Mouse (Mus musculus): ENCODE results near the gene Dyrk2. TPM values are rescaled to one million over a fixed set of nuclear protein-coding genes. Genes with fewer than 3 reads are reported as not detected.
A peak's percentile ranks its signal among the peaks of the same experiment; 100 is the strongest.

The Dyrk2 gene
- polyA plus RNA-seq, 1 experiment from 2014 or later, result 8.5 TPM

- WGBS, result 91% methylated on average over 16 of the region's 16 CpGs
- H3K9ac ChIP-seq (ENCODE audit: low read depth, low read length), result no peak overlapping the region
- peaks cover 8% of the 10 kb centered on the region; the same call in 1 of the 2 replicates for H3K36me3 ChIP-seq (ENCODE audit: insufficient read depth, low read length)
- ATAC-seq (replicated peaks; ENCODE audit: low FRiP score, low read depth) (no peak), DNase-seq (ENCODE audit: low spot score) (no peak)
- H3K4me2 ChIP-seq (ENCODE audit: low read length), result no peak overlapping the region
- H3K4me1 ChIP-seq (replicated peaks; ENCODE audit: insufficient read depth, low read length), result no peaks in the 10 kb centered on the region
- H3K27me3 ChIP-seq (ENCODE audit: insufficient read depth, low read length), result no peaks in the 10 kb centered on the region
- TF ChIP-seq CTCF (IDR thresholded peaks at IDR 0.05; ENCODE audit: low read depth), result no peak
- no peaks in the 10 kb centered on the region for H3K9me3 ChIP-seq (replicated peaks; ENCODE audit: low read length)
- H3K4me3 ChIP-seq (replicated peaks; ENCODE audit: low read depth, low read length), result no peak overlapping the region
- no peak overlapping the region for H3K27ac ChIP-seq
Observed at GRCm38 (mm10) chr10:118852554-118852953, 17.5 kb downstream of the Dyrk2 start.

GRCm38 (mm10) chr10:118848501-118848900, 21.5 kb downstream of the Dyrk2 start:
- no peak for TF ChIP-seq CTCF (IDR thresholded peaks at IDR 0.05; ENCODE audit: low read depth)
- Histone ChIP-seq H3K4me3 (replicated peaks; ENCODE audit: low read depth, low read length) (no peak overlapping the region), H3K4me2 (ENCODE audit: low read length) (no peak overlapping the region), H3K9ac (ENCODE audit: low read depth, low read length) (no peak overlapping the region), H3K9me3 (replicated peaks; ENCODE audit: low read length) (no peaks in the 10 kb centered on the region), H3K36me3 (ENCODE audit: insufficient read depth, low read length) (no peaks in the 10 kb centered on the region), H3K27me3 (ENCODE audit: insufficient read depth, low read length) (no peaks in the 10 kb centered on the region), H3K4me1 (replicated peaks; ENCODE audit: insufficient read depth, low read length) (no peaks in the 10 kb centered on the region; the same call in 1 of the 2 replicates), H3K27ac (no peak overlapping the region)
- 74% methylated on average over 4 of the region's 4 CpGs for WGBS
- ATAC-seq (replicated peaks; ENCODE audit: low FRiP score, low read depth) (no peak), DNase-seq (ENCODE audit: low spot score) (no peak)

DNA sequence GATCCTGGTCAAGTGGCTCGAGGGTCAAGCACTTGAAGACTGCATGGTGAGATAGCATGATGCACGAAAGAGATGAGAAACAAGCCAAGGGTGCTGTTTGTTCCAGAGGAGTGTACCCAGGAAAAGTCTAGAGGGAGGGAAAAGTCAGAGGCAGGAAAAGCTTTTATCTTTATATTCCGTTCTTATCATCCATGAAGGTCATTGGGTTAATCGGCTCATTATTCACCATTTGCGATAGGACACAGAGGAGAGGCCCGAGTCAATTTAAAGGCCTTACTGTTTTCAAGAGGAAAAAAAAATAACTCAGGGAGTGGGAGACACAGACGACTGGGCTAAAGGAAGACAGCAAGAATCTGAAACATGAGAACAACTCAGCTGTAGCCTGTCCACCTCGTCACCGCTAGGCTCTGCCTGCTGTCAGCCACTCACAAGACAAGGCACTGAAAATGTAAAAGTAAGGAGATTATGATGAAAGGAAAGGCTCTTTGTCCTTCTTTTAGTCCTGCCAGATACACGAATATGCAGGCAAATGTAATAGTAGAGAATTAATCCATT, 22.9 kb downstream of the Dyrk2 start:
- Histone ChIP-seq H3K27ac (no peak overlapping the region), H3K4me2 (ENCODE audit: low read length) (no peak overlapping the region), H3K27me3 (ENCODE audit: insufficient read depth, low read length) (no peaks in the 10 kb centered on the region), H3K36me3 (ENCODE audit: insufficient read depth, low read length) (no peaks in the 10 kb centered on the region), H3K4me1 (replicated peaks; ENCODE audit: insufficient read depth, low read length) (no peaks in the 10 kb centered on the region; the same call in 1 of the 2 replicates), H3K4me3 (replicated peaks; ENCODE audit: low read depth, low read length) (no peak overlapping the region), H3K9ac (ENCODE audit: low read depth, low read length) (no peak overlapping the region), H3K9me3 (replicated peaks; ENCODE audit: low read length) (no peaks in the 10 kb centered on the region)
- DNase-seq (ENCODE audit: low spot score) (peak; percentile 63), ATAC-seq (replicated peaks; ENCODE audit: low FRiP score, low read depth) (no peak)
- 27% methylated on average over 10 of the region's 10 CpGs for WGBS
- no peak for TF ChIP-seq CTCF (IDR thresholded peaks at IDR 0.05; ENCODE audit: low read depth)

GRCm38 (mm10) chr10:118840598-118840997, 29.4 kb downstream of the Dyrk2 start:
- no peak overlapping the region for H3K4me3 ChIP-seq (replicated peaks; ENCODE audit: low read depth, low read length)
- 91% methylated on average over 9 of the region's 9 CpGs for WGBS
- H3K4me1 ChIP-seq (replicated peaks; ENCODE audit: insufficient read depth, low read length), result no peaks in the 10 kb centered on the region
- no peaks in the 10 kb centered on the region for H3K9me3 ChIP-seq (replicated peaks; ENCODE audit: low read length)
- no peak overlapping the region for H3K9ac ChIP-seq (ENCODE audit: low read depth, low read length)
- no peaks in the 10 kb centered on the region for H3K36me3 ChIP-seq (ENCODE audit: insufficient read depth, low read length)
- no peak overlapping the region for H3K27ac ChIP-seq
- ATAC-seq (replicated peaks; ENCODE audit: low FRiP score, low read depth) (no peak), DNase-seq (ENCODE audit: low spot score) (no peak)
- H3K27me3 ChIP-seq (ENCODE audit: insufficient read depth, low read length), result no peaks in the 10 kb centered on the region
- H3K4me2 ChIP-seq (ENCODE audit: low read length), result no peak overlapping the region
- TF ChIP-seq CTCF (IDR thresholded peaks at IDR 0.05; ENCODE audit: low read depth), result no peak

GRCm38 (mm10) chr10:118839343-118840141, 30.5 kb downstream of the Dyrk2 start:
- 87% methylated on average over 19 of the region's 19 CpGs for WGBS
- DNase-seq (ENCODE audit: low spot score), result peak; percentile 43

GRCm38 (mm10) chr10:118837636-118838035, 32.4 kb downstream of the Dyrk2 start:
- no peak for TF ChIP-seq CTCF (IDR thresholded peaks at IDR 0.05; ENCODE audit: low read depth)
- DNase-seq (ENCODE audit: low spot score), result peak; percentile 69
- WGBS, result 48% methylated on average over 8 of the region's 8 CpGs

More at GRCm38 (mm10) chr10:118839343-118840141, 30.5 kb downstream of the Dyrk2 start:
- TF ChIP-seq CTCF (IDR thresholded peaks at IDR 0.05; ENCODE audit: low read depth), result no peak
- Histone ChIP-seq H3K27ac (no peak overlapping the region), H3K9me3 (replicated peaks; ENCODE audit: low read length) (no peaks in the 10 kb centered on the region), H3K36me3 (ENCODE audit: insufficient read depth, low read length) (no peaks in the 10 kb centered on the region), H3K4me1 (replicated peaks; ENCODE audit: insufficient read depth, low read length) (no peaks in the 10 kb centered on the region), H3K4me2 (ENCODE audit: low read length) (no peak overlapping the region), H3K9ac (ENCODE audit: low read depth, low read length) (no peak overlapping the region), H3K4me3 (replicated peaks; ENCODE audit: low read depth, low read length) (no peak overlapping the region), H3K27me3 (ENCODE audit: insufficient read depth, low read length) (no peaks in the 10 kb centered on the region)
- no peak for ATAC-seq (replicated peaks; ENCODE audit: low FRiP score, low read depth)

More at GRCm38 (mm10) chr10:118837636-118838035, 32.4 kb downstream of the Dyrk2 start:
- Histone ChIP-seq H3K27ac (no peak overlapping the region), H3K4me3 (replicated peaks; ENCODE audit: low read depth, low read length) (no peak overlapping the region), H3K4me1 (replicated peaks; ENCODE audit: insufficient read depth, low read length) (no peaks in the 10 kb centered on the region), H3K27me3 (ENCODE audit: insufficient read depth, low read length) (no peaks in the 10 kb centered on the region), H3K4me2 (ENCODE audit: low read length) (peak overlapping the region; percentile 37), H3K9ac (ENCODE audit: low read depth, low read length) (no peak overlapping the region), H3K9me3 (replicated peaks; ENCODE audit: low read length) (no peaks in the 10 kb centered on the region), H3K36me3 (ENCODE audit: insufficient read depth, low read length) (no peaks in the 10 kb centered on the region)
- no peak for ATAC-seq (replicated peaks; ENCODE audit: low FRiP score, low read depth)
